Mouse (Mus musculus) spleen, postnatal 14 days (tissue): ENCODE results near the gene Tmem185b.
A peak's percentile ranks its signal among the peaks of the same experiment; 100 is the strongest.

Experiments
- DNase-seq, 2 experiments: peaks; one replicate each; pipeline ENCODE4 v3.0.0; 2021 to 2022; ENCODE audit warnings: low spot score in 2 of 2

Gene Tmem185b

GRCm38 (mm10) chr1:119539252-119539651 lies 13.3 kb downstream of the Tmem185b start:
- DNase-seq: no peak

GRCm38 (mm10) chr1:119540836-119541557 lies 15.0 kb downstream of the Tmem185b start:
- DNase-seq: no peak

- no peak for DNase-seq
These were observed 15.6 kb downstream of the Tmem185b start for GRCm38 (mm10) chr1:119541570-119541969.

GRCm38 (mm10) chr1:119543316-119543715 lies 17.4 kb downstream of the Tmem185b start:
- DNase-seq: no peak

- no peak for DNase-seq
These were observed 18.7 kb downstream of the Tmem185b start for GRCm38 (mm10) chr1:119544611-119545155.

- no peak for DNase-seq
These were observed 19.2 kb downstream of the Tmem185b start for GRCm38 (mm10) chr1:119545164-119545563.

GRCm38 (mm10) chr1:119545671-119546070 lies 19.7 kb downstream of the Tmem185b start:
- no peak for DNase-seq

- no peak for DNase-seq
These were observed 20.5 kb downstream of the Tmem185b start for GRCm38 (mm10) chr1:119546490-119546889.

- peak; percentile 31 to 62 for DNase-seq
These were observed 22.8 kb downstream of the Tmem185b start for GRCm38 (mm10) chr1:119548668-119549326.

GRCm38 (mm10) chr1:119549327-119549689 lies 23.3 kb downstream of the Tmem185b start:
- DNase-seq: no peak

GRCm38 (mm10) chr1:119550064-119550463 lies 24.1 kb downstream of the Tmem185b start:
- no peak for DNase-seq

- DNase-seq: no peak
These were observed 25.7 kb downstream of the Tmem185b start for GRCm38 (mm10) chr1:119551651-119552050.

GRCm38 (mm10) chr1:119555651-119556050 lies 29.7 kb downstream of the Tmem185b start:
- DNase-seq: no peak

- DNase-seq: no peak
These were observed 31.9 kb downstream of the Tmem185b start for GRCm38 (mm10) chr1:119557641-119558395.

GRCm38 (mm10) chr1:119565531-119565930 lies 39.6 kb downstream of the Tmem185b start:
- no peak for DNase-seq

- no peak for DNase-seq
These were observed 44.2 kb downstream of the Tmem185b start for GRCm38 (mm10) chr1:119570134-119570533.
